Mouse (Mus musculus) thymus, adult 2 months (tissue): Measurements from ENCODE around the gene Ip6k1. TPM values are rescaled to one million over a fixed set of nuclear protein-coding genes. Genes with fewer than 3 reads are reported as not detected.

ENCODE experiments used
- DNase-seq: peaks from one replicate; pipeline ENCODE4 v3.0.0; 2021
- H3K27ac ChIP-seq: fragments of 200-500 bp; 2 replicates; pipeline ENCODE4 v1.5.1; 2012; ENCODE audit warnings: low read length, control low read depth; ENCODE audit not compliant: control insufficient read depth, insufficient read depth
- H3K27me3 ChIP-seq: fragments of 200-500 bp; 2 replicates; pipeline ENCODE4 v1.6.1; 2012; ENCODE audit warnings: mild to moderate bottlenecking, low read length, moderate library complexity, mixed read lengths; ENCODE audit not compliant: control insufficient read depth, insufficient read depth
- H3K36me3 ChIP-seq: fragments of 200-500 bp; 2 replicates; pipeline ENCODE4 v1.6.1; 2012; ENCODE audit warnings: mild to moderate bottlenecking, low read length, moderate library complexity; ENCODE audit not compliant: control insufficient read depth, insufficient read depth
- H3K4me1 ChIP-seq: fragments of 200-500 bp; replicated peaks from 2 replicates; pipeline ENCODE4 v1.6.1; 2012; ENCODE audit warnings: low read length; ENCODE audit not compliant: control insufficient read depth, insufficient read depth
- H3K4me3 ChIP-seq: fragments of 200-500 bp; 2 replicates; pipeline ENCODE4 v1.5.1; 2012; ENCODE audit warnings: mild to moderate bottlenecking, low read length, control low read depth, moderate library complexity; ENCODE audit not compliant: control insufficient read depth, insufficient read depth
- CTCF ChIP-seq: fragments of 200-500 bp; IDR thresholded peaks from 2 replicates; pipeline ENCODE4 v1.5.1; 2012; ENCODE audit warnings: mild to moderate bottlenecking, control low read depth, low read length, moderate library complexity, borderline replicate concordance; ENCODE audit not compliant: control insufficient read depth, poor library complexity, insufficient read depth; ENCODE audit errors: extremely low read depth
- POLR2A ChIP-seq: fragments of 200-500 bp; IDR thresholded peaks from 2 replicates; pipeline ENCODE4 v1.6.1; 2012; ENCODE audit warnings: mild to moderate bottlenecking, low read length, control low read depth, moderate library complexity; ENCODE audit not compliant: control insufficient read depth, poor library complexity, insufficient read depth; ENCODE audit errors: extremely low read depth
- WGBS: fragments of 180-500 bp; shearing (Covaris S2); methylation state at CpG from one replicate; pipeline ENCODE4 v1.1.7; 2018; 5-methylcytosine and 5-hydroxymethylcytosine counted together
- polyA plus RNA-seq: library from polyadenylated mRNA; depleted of rRNA; stranded (reverse); fragments of >200 nt; gene quantifications from 2 replicates; pipeline ENCODE4 v1.2.3, GENCODE M21; 2012

Ip6k1 gene
- polyA plus RNA-seq, 1 experiment: 197 TPM

DNA sequence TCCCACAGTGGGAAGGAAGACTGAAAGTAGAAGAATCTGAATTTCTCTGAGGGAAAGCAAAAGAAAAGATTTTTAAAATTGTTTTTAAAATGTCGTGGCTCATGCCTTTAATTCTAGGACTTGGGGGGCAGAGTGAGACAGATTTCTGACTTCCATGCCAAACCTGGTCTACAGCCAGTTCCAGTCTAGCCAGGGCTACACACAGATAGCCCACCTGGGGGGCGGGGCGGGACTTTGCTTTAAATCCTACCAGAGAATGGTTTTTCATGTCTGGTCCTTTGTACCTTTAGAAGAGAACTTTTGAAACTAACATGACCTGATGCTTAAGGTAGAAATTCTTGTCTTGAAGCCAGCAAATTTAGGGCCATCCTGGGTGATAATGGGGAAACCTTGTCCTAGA, 20.9 kb downstream of the Ip6k1 start:
- no peaks in the 10 kb centered on the region for H3K27me3 ChIP-seq

GRCm38 (mm10) chr9:108026584-108026983, 24.3 kb downstream of the Ip6k1 start:
- peaks cover 28% of the 10 kb centered on the region for H3K36me3 ChIP-seq
- no peak for TF ChIP-seq CTCF
- WGBS: 89% methylated on average over 3 of the region's 3 CpGs

More for the DNA sequence above, 20.9 kb downstream of the Ip6k1 start:
- peaks cover 23% of the 10 kb centered on the region for H3K36me3 ChIP-seq
- 92% methylated on average over 3 of the region's 3 CpGs for WGBS
- H3K4me3 ChIP-seq: no peak overlapping the region
- TF ChIP-seq POLR2A: no peak
- no peak for TF ChIP-seq CTCF
- H3K27ac ChIP-seq: no peak overlapping the region
- DNase-seq: no peak
- no peaks in the 10 kb centered on the region; the same call in 1 of the 2 replicates for H3K4me1 ChIP-seq

DNA sequence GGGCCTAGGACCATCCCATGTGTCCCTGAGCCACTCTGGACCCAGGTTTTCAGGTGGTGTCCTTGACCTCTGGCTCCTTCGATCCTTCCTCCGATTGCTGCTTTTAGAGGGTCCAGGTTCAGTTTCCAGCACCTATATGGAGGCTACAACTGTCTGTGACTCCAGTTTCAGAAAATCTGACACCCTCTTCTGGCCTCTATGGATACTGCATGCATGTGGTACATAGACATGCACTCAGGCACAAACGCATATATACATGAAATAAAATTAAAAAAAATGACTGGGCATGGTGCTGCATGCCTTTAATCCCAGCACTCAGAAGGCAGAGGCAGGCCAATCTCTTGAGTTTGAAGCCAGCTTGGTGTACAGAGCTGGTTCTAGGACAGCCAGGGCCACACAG, 25.6 kb downstream of the Ip6k1 start:
- DNase-seq: no peak
- Histone ChIP-seq H3K36me3 (peaks cover 41% of the 10 kb centered on the region), H3K27me3 (no peaks in the 10 kb centered on the region), H3K27ac (no peak overlapping the region), H3K4me1 (no peaks in the 10 kb centered on the region), H3K4me3 (no peak overlapping the region)
- TF ChIP-seq POLR2A (no peak), CTCF (no peak)
- WGBS: 97% methylated on average over 3 of the region's 3 CpGs

More at GRCm38 (mm10) chr9:108026584-108026983, 24.3 kb downstream of the Ip6k1 start:
- no peak overlapping the region for H3K4me3 ChIP-seq
- no peak overlapping the region for H3K27ac ChIP-seq
- no peak for DNase-seq
- no peaks in the 10 kb centered on the region for H3K4me1 ChIP-seq
- H3K27me3 ChIP-seq: no peaks in the 10 kb centered on the region

DNA sequence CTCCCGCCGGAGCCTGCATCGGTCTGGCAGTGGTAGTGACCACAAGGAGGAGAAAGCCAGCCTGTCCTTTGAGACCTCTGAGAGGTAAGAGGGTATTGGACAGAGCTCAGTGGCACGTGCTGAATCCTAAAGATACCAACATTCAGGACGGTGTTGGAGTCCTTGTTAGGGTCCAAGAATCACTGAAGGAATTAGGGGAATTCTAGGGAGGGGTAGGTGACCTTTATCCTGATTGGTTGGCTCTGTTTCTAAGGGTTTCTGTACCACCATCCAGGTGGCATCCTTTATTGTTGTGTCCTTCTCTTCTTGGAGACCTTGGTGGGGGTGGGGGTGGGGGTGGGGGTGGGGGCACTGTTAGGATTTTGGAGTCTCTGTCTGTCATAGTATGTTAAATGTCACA, 29.8 kb downstream of the Ip6k1 start:
- Histone ChIP-seq H3K4me1 (no peaks in the 10 kb centered on the region), H3K36me3 (peaks cover 59% of the 10 kb centered on the region), H3K27ac (no peak overlapping the region), H3K27me3 (no peaks in the 10 kb centered on the region), H3K4me3 (no peak overlapping the region)
- WGBS: 96% methylated on average over 5 of the region's 5 CpGs
- DNase-seq: no peak
- TF ChIP-seq CTCF (no peak), POLR2A (no peak)

GRCm38 (mm10) chr9:108035331-108036156, 33.2 kb downstream of the Ip6k1 start:
- WGBS: 94% methylated on average over 2 of the region's 2 CpGs
- H3K36me3 ChIP-seq: peaks cover 66% of the 10 kb centered on the region
- peak overlapping the region; percentile 83 for H3K27ac ChIP-seq
- no peak overlapping the region for H3K4me3 ChIP-seq
- H3K4me1 ChIP-seq: no peaks in the 10 kb centered on the region
- no peaks in the 10 kb centered on the region for H3K27me3 ChIP-seq
- TF ChIP-seq CTCF: no peak
- TF ChIP-seq POLR2A: no peak
- no peak for DNase-seq

- DNase-seq: no peak
- Histone ChIP-seq H3K4me3 (no peak overlapping the region), H3K4me1 (peaks cover 14% of the 10 kb centered on the region), H3K27ac (no peak overlapping the region), H3K36me3 (peaks cover 42% of the 10 kb centered on the region), H3K27me3 (no peaks in the 10 kb centered on the region)
- WGBS: 90% methylated on average over 8 of the region's 8 CpGs
- TF ChIP-seq POLR2A (no peak), CTCF (no peak)
These were observed 42.6 kb downstream of the Ip6k1 start for GRCm38 (mm10) chr9:108044751-108045492.

DNA sequence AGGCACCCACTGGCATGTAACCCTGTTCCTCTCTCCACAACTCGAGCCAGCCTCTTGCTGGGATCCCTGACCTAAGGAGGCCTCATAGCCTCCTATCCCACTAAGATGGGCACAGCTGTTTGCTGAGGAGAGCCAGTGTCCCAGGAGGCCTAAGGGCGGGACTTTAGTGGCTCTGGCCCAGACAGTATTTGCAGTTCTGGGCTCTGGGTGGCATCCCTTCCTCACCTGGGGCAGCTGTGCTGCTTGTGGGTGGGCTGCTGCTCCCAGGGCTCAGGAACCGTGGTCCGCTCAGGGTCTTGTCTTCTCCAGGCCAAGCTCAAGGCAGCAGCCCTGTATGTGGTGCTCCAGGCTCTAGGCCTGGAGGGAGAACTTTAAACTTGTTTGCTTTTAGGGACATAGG, 44.3 kb downstream of the Ip6k1 start:
- no peak overlapping the region for H3K27ac ChIP-seq
- peaks cover 34% of the 10 kb centered on the region for H3K36me3 ChIP-seq
- no peaks in the 10 kb centered on the region for H3K27me3 ChIP-seq
- 91% methylated on average over 4 of the region's 4 CpGs for WGBS
- TF ChIP-seq POLR2A (no peak), CTCF (no peak)
- no peak overlapping the region for H3K4me3 ChIP-seq
- DNase-seq: no peak
- peaks cover 14% of the 10 kb centered on the region for H3K4me1 ChIP-seq
